Mouse (Mus musculus) skeletal muscle tissue, adult 2 months (tissue): ENCODE measurements around the gene Gm3402.
"Not testable (repeated sequence)": the region's sequence is repeated elsewhere in the genome, so short reads cannot be mapped to it uniquely, and the experiment has no call there.

Source experiments
- DNase-seq: peaks from one replicate; pipeline ENCODE4 v3.0.0-alpha.2; 2012; ENCODE audit warnings: low read depth, low spot score

Gene Gm3402

GRCm38 (mm10) chr5:146513823-146514222, at the start of gene Gm3402:
Gene Gm3402, plus strand, starts transcription at chr5:146514123.
- not testable (repeated sequence) for DNase-seq

GRCm38 (mm10) chr5:146466663-146467062, 47.3 kb upstream of the Gm3402 start:
- no peak for DNase-seq

GRCm38 (mm10) chr5:146468311-146468710, 45.6 kb upstream of the Gm3402 start:
- DNase-seq: no peak

GRCm38 (mm10) chr5:146470821-146471220, 43.1 kb upstream of the Gm3402 start:
- DNase-seq: no peak

- no peak for DNase-seq
Observed at GRCm38 (mm10) chr5:146471311-146471710, 42.6 kb upstream of the Gm3402 start.

- DNase-seq: no peak
Observed at GRCm38 (mm10) chr5:146471821-146472220, 42.1 kb upstream of the Gm3402 start.

GRCm38 (mm10) chr5:146479564-146479963, 34.4 kb upstream of the Gm3402 start:
- DNase-seq: not testable (repeated sequence)

- not testable (repeated sequence) for DNase-seq
Observed at GRCm38 (mm10) chr5:146481665-146482064, 32.3 kb upstream of the Gm3402 start, which contains the start of gene Gm6408. Gene Gm6408, plus strand, starts transcription at chr5:146481965.

- DNase-seq: not testable (repeated sequence)
Observed at GRCm38 (mm10) chr5:146488959-146489358, 25.0 kb upstream of the Gm3402 start.

- DNase-seq: not testable (repeated sequence)
Observed at GRCm38 (mm10) chr5:146491063-146491462, 22.9 kb upstream of the Gm3402 start, which contains the start of gene Gm6370. Gene Gm6370, plus strand, starts transcription at chr5:146491363.

GRCm38 (mm10) chr5:146502099-146502498, 11.8 kb upstream of the Gm3402 start, which contains the start of gene 4930449I24Rik:
Gene 4930449I24Rik, plus strand, starts transcription at chr5:146502399.
- not testable (repeated sequence) for DNase-seq

- DNase-seq: not testable (repeated sequence)
Observed at GRCm38 (mm10) chr5:146525501-146525900, 11.6 kb downstream of the Gm3402 start, which contains the start of gene Gm3404. Gene Gm3404, plus strand, starts transcription at chr5:146525801.

GRCm38 (mm10) chr5:146537347-146537746, 23.4 kb downstream of the Gm3402 start, which contains the start of gene Gm3409:
Gene Gm3409, plus strand, starts transcription at chr5:146537647.
- not testable (repeated sequence) for DNase-seq

- DNase-seq: not testable (repeated sequence)
Observed at GRCm38 (mm10) chr5:146555836-146556235, 41.9 kb downstream of the Gm3402 start, which contains the start of gene Gm3415. Gene Gm3415, plus strand, starts transcription at chr5:146556136.

- no peak for DNase-seq
Observed at GRCm38 (mm10) chr5:146564259-146564658, 50.3 kb downstream of the Gm3402 start.
